Mouse (Mus musculus): ENCODE results near the gene Dcp1b. TPM values are rescaled to one million over a fixed set of nuclear protein-coding genes. Genes with fewer than 3 reads are reported as not detected.

Dcp1b gene
- polyA plus RNA-seq (2012; rRNA removed): 22.3 and 26.9 TPM in 2 replicates
- 8.9 and 9.0 TPM in 2 replicates for polyA plus RNA-seq (2014; fragmentation: Nextera tagmentation; extraction: Ambion mirVana)

DNA sequence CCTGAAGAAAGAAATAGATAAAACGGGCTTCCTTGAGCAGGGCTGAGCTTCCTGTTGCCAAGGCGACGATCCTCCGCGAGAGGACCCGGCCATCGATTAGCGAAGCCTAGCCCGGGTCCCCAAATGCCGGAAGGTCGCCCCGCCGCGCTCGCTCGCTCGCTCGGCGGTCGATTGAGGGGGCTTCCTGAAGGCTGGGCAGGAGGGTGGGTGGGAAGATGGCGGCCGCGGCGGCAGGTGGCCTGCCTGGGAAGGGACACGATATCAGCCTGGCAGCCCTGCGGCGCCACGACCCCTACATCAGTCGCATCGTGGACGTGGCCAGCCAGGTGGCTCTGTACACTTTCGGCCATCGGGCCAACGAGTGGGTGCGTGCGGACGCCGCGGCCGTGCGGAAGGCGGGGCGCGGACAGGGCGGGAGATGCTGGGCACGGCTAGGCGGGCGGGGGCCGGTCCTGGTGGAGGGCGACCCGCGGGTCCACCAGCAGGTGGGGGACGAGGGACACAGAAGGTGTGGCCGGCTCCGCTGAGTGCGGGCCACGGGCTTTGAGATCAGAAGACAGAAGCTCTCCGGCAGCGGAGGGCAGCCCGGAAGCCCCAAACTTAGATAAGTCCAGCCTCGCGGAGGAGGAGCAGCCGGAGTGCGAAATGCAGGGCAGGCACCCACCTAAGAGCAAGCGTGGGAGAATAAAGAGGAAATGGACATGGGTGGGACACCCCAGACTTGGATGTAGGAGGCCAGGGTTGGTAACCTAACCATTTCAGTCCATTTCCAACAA lies at the start of gene Dcp1b:
Dcp1b (plus strand) TSS at position 176 of the 776 bp plus-strand sequence.
- TF ChIP-seq POLR2A (IDR thresholded peaks at IDR 0.05; ENCODE audit: borderline replicate concordance, extremely low read depth, insufficient read depth, insufficient read length): peak; percentile 87
- peak; percentile 89 for DNase-seq (ENCODE audit: low spot score)
- H3K9ac ChIP-seq (ENCODE audit: low read depth, low read length, severe bottlenecking): peak within 1 kb of the TSS; percentile 79
- peak within 1 kb of the TSS; percentile 61 for H3K4me2 ChIP-seq (replicated peaks; ENCODE audit: low read depth, low read length, severe bottlenecking)
- no peaks in the 10 kb centered on the region for H3K9me3 ChIP-seq (ENCODE audit: control insufficient read depth, low read length)
- peak within 1 kb of the TSS; percentile 77 for H3K4me3 ChIP-seq (replicated peaks; ENCODE audit: low read length)
- H3K27ac ChIP-seq (replicated peaks; ENCODE audit: low read depth, low read length): peak within 1 kb of the TSS; percentile 67
- WGBS: 3% methylated on average over 63 of the region's 65 CpGs
- H3K36me3 ChIP-seq (ENCODE audit: control insufficient read depth, insufficient read depth, low read length): no peaks in the 10 kb centered on the region
- H3K4me1 ChIP-seq (ENCODE audit: control insufficient read depth, insufficient read depth, low read length): peaks cover 7% of the 10 kb centered on the region; the same call in 1 of the 2 replicates
- H3K27me3 ChIP-seq (ENCODE audit: control insufficient read depth, insufficient read depth, low read length): no peaks in the 10 kb centered on the region
- ATAC-seq (ENCODE audit: low FRiP score, low read depth): peak; percentile 93

GRCm38 (mm10) chr6:119126991-119127390 lies 48.1 kb upstream of the Dcp1b start:
- Histone ChIP-seq H3K4me1 (ENCODE audit: control insufficient read depth, insufficient read depth, low read length) (no peaks in the 10 kb centered on the region), H3K4me2 (replicated peaks; ENCODE audit: low read depth, low read length, severe bottlenecking) (no peak overlapping the region), H3K27me3 (ENCODE audit: control insufficient read depth, insufficient read depth, low read length) (no peaks in the 10 kb centered on the region), H3K9me3 (ENCODE audit: control insufficient read depth, low read length) (no peaks in the 10 kb centered on the region), H3K36me3 (ENCODE audit: control insufficient read depth, insufficient read depth, low read length) (no peaks in the 10 kb centered on the region), H3K9ac (ENCODE audit: low read depth, low read length, severe bottlenecking) (no peak overlapping the region), H3K27ac (replicated peaks; ENCODE audit: low read depth, low read length) (no peak overlapping the region), H3K4me3 (replicated peaks; ENCODE audit: low read length) (no peak overlapping the region)
- DNase-seq (ENCODE audit: low spot score): no peak
- WGBS: 88% methylated on average over 3 of the region's 3 CpGs
- no peak for TF ChIP-seq POLR2A (IDR thresholded peaks at IDR 0.05; ENCODE audit: borderline replicate concordance, extremely low read depth, insufficient read depth, insufficient read length)
- no peak for ATAC-seq (ENCODE audit: low FRiP score, low read depth)

DNA sequence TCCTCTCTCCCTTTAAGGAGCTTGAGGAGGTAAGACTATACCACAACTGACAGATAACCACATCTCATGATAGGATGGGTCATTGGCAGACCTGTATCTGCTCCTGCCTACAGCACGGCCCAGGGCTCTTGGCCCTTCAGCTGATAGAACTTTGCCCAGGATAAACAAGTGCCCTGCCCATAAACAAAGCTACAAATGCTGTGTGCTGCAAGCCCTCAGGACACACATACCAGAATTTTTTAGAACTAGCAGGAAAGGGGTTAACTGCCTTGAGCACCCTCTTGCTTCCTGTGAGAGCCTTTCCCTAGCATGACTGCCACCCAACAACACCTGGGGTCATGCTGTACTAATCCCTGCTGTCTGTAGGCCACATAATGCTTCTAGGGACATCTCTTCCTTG lies 47.0 kb upstream of the Dcp1b start:
- WGBS: 90% methylated on average over 1 of the region's 1 CpGs
- ATAC-seq (ENCODE audit: low FRiP score, low read depth): no peak
- H3K9ac ChIP-seq (ENCODE audit: low read depth, low read length, severe bottlenecking): no peak overlapping the region
- H3K4me1 ChIP-seq (ENCODE audit: control insufficient read depth, insufficient read depth, low read length): no peaks in the 10 kb centered on the region
- H3K4me2 ChIP-seq (replicated peaks; ENCODE audit: low read depth, low read length, severe bottlenecking): no peak overlapping the region
- H3K27ac ChIP-seq (replicated peaks; ENCODE audit: low read depth, low read length): no peak overlapping the region
- no peaks in the 10 kb centered on the region for H3K9me3 ChIP-seq (ENCODE audit: control insufficient read depth, low read length)
- H3K36me3 ChIP-seq (ENCODE audit: control insufficient read depth, insufficient read depth, low read length): no peaks in the 10 kb centered on the region
- DNase-seq (ENCODE audit: low spot score): no peak
- H3K27me3 ChIP-seq (ENCODE audit: control insufficient read depth, insufficient read depth, low read length): no peaks in the 10 kb centered on the region
- no peak overlapping the region for H3K4me3 ChIP-seq (replicated peaks; ENCODE audit: low read length)
- TF ChIP-seq POLR2A (IDR thresholded peaks at IDR 0.05; ENCODE audit: borderline replicate concordance, extremely low read depth, insufficient read depth, insufficient read length): no peak

DNA sequence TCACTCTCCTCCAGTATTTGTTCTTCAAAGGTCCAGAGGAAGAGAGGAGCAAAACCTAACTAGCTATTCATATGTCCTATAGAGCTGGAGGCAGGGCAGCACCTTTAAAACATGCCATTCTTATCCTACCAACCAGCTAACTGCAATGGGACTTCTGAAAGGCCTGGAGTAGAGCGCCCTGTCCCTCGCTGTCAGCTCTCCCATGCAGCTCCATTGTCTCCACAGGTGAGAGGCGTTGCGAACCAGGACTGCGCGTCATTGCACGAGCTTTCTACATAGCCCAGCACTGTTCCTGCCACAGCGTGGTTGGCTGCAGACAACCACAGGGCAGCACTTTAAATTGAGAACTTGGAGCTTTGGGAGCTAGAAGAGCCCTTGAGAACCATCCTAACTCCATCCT lies 46.5 kb upstream of the Dcp1b start:
- no peak overlapping the region for H3K9ac ChIP-seq (ENCODE audit: low read depth, low read length, severe bottlenecking)
- no peak overlapping the region for H3K4me3 ChIP-seq (replicated peaks; ENCODE audit: low read length)
- TF ChIP-seq POLR2A (IDR thresholded peaks at IDR 0.05; ENCODE audit: borderline replicate concordance, extremely low read depth, insufficient read depth, insufficient read length): no peak
- no peaks in the 10 kb centered on the region for H3K27me3 ChIP-seq (ENCODE audit: control insufficient read depth, insufficient read depth, low read length)
- H3K4me2 ChIP-seq (replicated peaks; ENCODE audit: low read depth, low read length, severe bottlenecking): no peak overlapping the region
- WGBS: 84% methylated on average over 8 of the region's 8 CpGs
- ATAC-seq (ENCODE audit: low FRiP score, low read depth) (no peak), DNase-seq (ENCODE audit: low spot score) (no peak)
- no peaks in the 10 kb centered on the region for H3K9me3 ChIP-seq (ENCODE audit: control insufficient read depth, low read length)
- H3K4me1 ChIP-seq (ENCODE audit: control insufficient read depth, insufficient read depth, low read length): no peaks in the 10 kb centered on the region
- H3K36me3 ChIP-seq (ENCODE audit: control insufficient read depth, insufficient read depth, low read length): no peaks in the 10 kb centered on the region
- no peak overlapping the region for H3K27ac ChIP-seq (replicated peaks; ENCODE audit: low read depth, low read length)

DNA sequence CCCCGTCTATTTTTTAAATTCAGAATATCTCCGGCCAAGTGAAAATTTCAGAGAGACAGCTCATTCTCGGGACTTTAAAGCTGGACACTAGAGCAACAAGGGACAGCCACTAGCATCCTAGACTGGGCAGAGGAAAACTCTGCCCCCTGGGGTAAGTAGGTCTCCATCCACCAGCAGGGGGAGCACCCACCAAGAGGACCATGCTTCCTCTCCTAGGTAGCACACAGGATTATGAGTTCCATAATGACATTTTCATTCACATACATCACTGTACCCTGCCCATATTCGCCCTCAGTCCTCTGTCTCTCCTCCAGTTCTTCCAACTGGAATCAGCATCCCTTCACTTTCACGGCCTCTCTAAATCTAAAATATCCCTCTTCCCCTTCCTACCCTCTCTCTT lies 45.4 kb upstream of the Dcp1b start:
- Histone ChIP-seq H3K27ac (replicated peaks; ENCODE audit: low read depth, low read length) (no peak overlapping the region), H3K9ac (ENCODE audit: low read depth, low read length, severe bottlenecking) (no peak overlapping the region), H3K36me3 (ENCODE audit: control insufficient read depth, insufficient read depth, low read length) (no peaks in the 10 kb centered on the region), H3K4me3 (replicated peaks; ENCODE audit: low read length) (no peak overlapping the region), H3K27me3 (ENCODE audit: control insufficient read depth, insufficient read depth, low read length) (no peaks in the 10 kb centered on the region), H3K9me3 (ENCODE audit: control insufficient read depth, low read length) (no peaks in the 10 kb centered on the region), H3K4me1 (ENCODE audit: control insufficient read depth, insufficient read depth, low read length) (no peaks in the 10 kb centered on the region), H3K4me2 (replicated peaks; ENCODE audit: low read depth, low read length, severe bottlenecking) (no peak overlapping the region)
- TF ChIP-seq POLR2A (IDR thresholded peaks at IDR 0.05; ENCODE audit: borderline replicate concordance, extremely low read depth, insufficient read depth, insufficient read length): no peak
- ATAC-seq (ENCODE audit: low FRiP score, low read depth) (no peak), DNase-seq (ENCODE audit: low spot score) (no peak)
- WGBS: 83% methylated on average over 5 of the region's 5 CpGs

Data from limb, embryonic 14.5 days (tissue).